Mouse (Mus musculus) kidney, embryonic 14.5 days (tissue): ENCODE data around the gene Nav3. TPM values are rescaled to one million over a fixed set of nuclear protein-coding genes. Genes with fewer than 3 reads are reported as not detected.

ENCODE experiments used
- ATAC-seq: fragments of 200-750 bp; cut with Nextera tagmentation; 2 replicates; pipeline ENCODE4 v1.8.0; 2017; ENCODE audit warnings: moderate number of reproducible peaks, mild to moderate bottlenecking, moderate TSS enrichment, moderate library complexity; ENCODE audit not compliant: low FRiP score, low TSS enrichment
- H3K27ac ChIP-seq: fragments of 300-500 bp; sonication (generic); 2 replicates; pipeline ENCODE4 v1.5.1; 2014; ENCODE audit warnings: low read depth, mild to moderate bottlenecking, low read length, moderate library complexity, mixed read lengths
- H3K27me3 ChIP-seq: fragments of 300-500 bp; sonication (generic); 2 replicates; pipeline ENCODE4 v1.6.1; 2014; ENCODE audit warnings: mild to moderate bottlenecking, low read length; ENCODE audit not compliant: control insufficient read depth, insufficient read depth
- H3K36me3 ChIP-seq: fragments of 300-500 bp; sonication (generic); 2 replicates; pipeline ENCODE4 v1.6.1; 2014; ENCODE audit warnings: low read length, mixed read lengths; ENCODE audit not compliant: control insufficient read depth, insufficient read depth
- H3K4me1 ChIP-seq: fragments of 300-500 bp; sonication (generic); 2 replicates; pipeline ENCODE4 v1.6.1; 2014; ENCODE audit warnings: low read length, mixed read lengths; ENCODE audit not compliant: control insufficient read depth, insufficient read depth
- H3K4me2 ChIP-seq: fragments of 300-500 bp; sonication (generic); replicated peaks from 2 replicates; pipeline ENCODE4 v1.6.1; 2014; ENCODE audit warnings: low read depth, mild to moderate bottlenecking, low read length
- H3K4me3 ChIP-seq: fragments of 300-500 bp; sonication (generic); 2 replicates; pipeline ENCODE4 v1.5.1; 2014; ENCODE audit warnings: mild to moderate bottlenecking, low read length
- H3K9ac ChIP-seq: fragments of 300-500 bp; sonication (generic); 2 replicates; pipeline ENCODE4 v1.6.1; 2014; ENCODE audit warnings: low read depth, mild to moderate bottlenecking, low read length, moderate library complexity
- H3K9me3 ChIP-seq: fragments of 300-500 bp; sonication (generic); 2 replicates; pipeline ENCODE4 v1.6.1; 2016; ENCODE audit warnings: low read length; ENCODE audit not compliant: control insufficient read depth
- WGBS: fragments of 180-500 bp; shearing (Covaris S2); extraction: QIAGEN DNeasy Blood & Tissue Kit; methylation state at CpG from one replicate; pipeline ENCODE4 v1.1.7; 2014; 5-methylcytosine and 5-hydroxymethylcytosine counted together
- polyA plus RNA-seq: library from polyadenylated mRNA; unstranded; fragments of >200 nt; fragmentation: Nextera tagmentation; extraction: Ambion mirVana; gene quantifications from 2 replicates; pipeline ENCODE4 v1.2.1, GENCODE M21; 2014

Gene Nav3
- polyA plus RNA-seq, 1 experiment from 2014 or later: 5.0 TPM

DNA sequence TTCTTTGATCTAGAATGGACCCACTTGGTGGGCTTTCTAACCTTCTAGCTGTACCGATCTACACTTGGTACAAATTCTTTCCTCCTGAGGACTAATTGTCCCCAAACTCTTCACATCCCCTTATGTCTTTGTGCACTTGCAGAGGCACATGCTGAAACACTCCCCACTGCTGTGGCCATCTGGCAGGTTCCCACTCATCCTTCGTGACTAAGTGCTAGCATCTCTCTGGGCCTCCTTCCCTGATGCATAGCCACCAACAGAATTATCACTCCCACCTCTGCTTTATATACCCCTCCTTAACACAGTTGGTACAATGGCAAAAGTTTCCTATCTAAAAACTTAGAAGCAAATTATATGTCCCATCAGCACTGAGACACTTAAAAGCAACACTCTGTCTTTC is 15.6 kb downstream of the Nav3 start:
- no peak overlapping the region for H3K27ac ChIP-seq
- no peak for ATAC-seq
- H3K36me3 ChIP-seq: no peaks in the 10 kb centered on the region
- no peaks in the 10 kb centered on the region for H3K27me3 ChIP-seq
- no peak overlapping the region for H3K9ac ChIP-seq
- no peaks in the 10 kb centered on the region for H3K9me3 ChIP-seq
- WGBS: 90% methylated on average over 2 of the region's 2 CpGs
- H3K4me3 ChIP-seq: no peak overlapping the region
- no peak overlapping the region for H3K4me2 ChIP-seq
- H3K4me1 ChIP-seq: no peaks in the 10 kb centered on the region

DNA sequence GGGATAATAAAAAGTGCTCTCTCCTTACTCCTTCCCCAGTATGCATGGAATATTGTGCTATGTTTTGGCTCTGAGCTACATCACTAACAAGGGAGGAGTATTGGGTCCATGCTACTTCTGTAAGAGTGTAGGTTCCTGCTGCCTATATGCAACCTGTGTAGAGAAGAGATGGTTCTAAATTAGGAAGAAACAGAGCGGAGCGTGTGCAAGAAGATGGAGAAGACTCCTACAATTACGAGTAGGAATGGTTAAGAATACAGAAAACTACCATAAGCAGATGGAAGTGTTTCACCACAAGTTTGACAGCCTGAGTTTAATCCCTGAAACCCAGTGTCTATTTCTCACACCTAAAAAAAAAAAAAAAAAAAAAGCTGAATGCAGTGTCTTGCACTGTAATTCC is 24.9 kb downstream of the Nav3 start:
- H3K4me2 ChIP-seq: no peak overlapping the region
- no peaks in the 10 kb centered on the region for H3K36me3 ChIP-seq
- no peak overlapping the region for H3K4me3 ChIP-seq
- no peak overlapping the region for H3K9ac ChIP-seq
- H3K4me1 ChIP-seq: no peaks in the 10 kb centered on the region
- no peaks in the 10 kb centered on the region for H3K27me3 ChIP-seq
- no peak overlapping the region for H3K27ac ChIP-seq
- no peak for ATAC-seq
- no peaks in the 10 kb centered on the region for H3K9me3 ChIP-seq
- 95% methylated on average over 3 of the region's 3 CpGs for WGBS

DNA sequence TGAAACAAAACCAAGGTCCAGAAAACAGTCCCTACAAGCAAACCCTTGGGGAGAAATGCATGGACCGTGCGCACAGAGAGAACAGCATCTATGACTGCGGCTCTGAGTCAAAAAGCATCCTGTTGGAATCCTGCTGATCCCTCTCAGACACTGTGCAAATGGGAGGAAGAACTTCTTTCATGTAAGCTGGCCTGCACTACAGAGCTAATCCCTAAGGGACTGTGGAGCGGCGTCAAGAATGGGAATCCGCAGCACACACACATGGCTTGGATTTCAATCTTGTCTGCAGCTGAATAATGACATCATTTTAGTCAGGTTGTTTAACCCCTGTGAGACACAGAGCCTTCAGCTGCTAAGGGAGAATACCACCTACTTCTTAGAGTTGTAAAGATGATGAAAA is 26.4 kb downstream of the Nav3 start:
- Histone ChIP-seq H3K9me3 (no peaks in the 10 kb centered on the region), H3K27ac (no peak overlapping the region), H3K9ac (no peak overlapping the region), H3K27me3 (no peaks in the 10 kb centered on the region), H3K4me1 (no peaks in the 10 kb centered on the region), H3K4me2 (no peak overlapping the region), H3K4me3 (no peak overlapping the region), H3K36me3 (no peaks in the 10 kb centered on the region)
- ATAC-seq: no peak
- WGBS: 64% methylated on average over 6 of the region's 6 CpGs

DNA sequence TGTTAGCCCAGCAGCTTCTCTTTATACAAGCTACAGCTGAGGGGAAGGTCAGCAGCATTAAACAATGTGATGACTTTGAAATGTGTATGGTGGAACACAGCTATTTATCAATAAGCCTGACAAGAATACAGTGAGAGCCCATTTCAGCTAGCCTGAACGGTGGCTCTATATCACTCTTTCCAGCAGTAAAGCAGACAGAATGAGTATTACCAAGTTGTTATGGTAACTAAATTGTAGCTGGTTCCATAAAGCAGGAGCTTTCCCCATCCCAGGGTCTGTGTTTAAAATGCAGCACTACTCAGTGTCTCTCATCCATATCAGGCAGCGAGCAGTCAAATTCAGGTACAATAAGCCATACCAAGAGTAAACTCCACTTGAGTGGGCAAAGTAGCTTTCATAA is 27.0 kb downstream of the Nav3 start:
- no peaks in the 10 kb centered on the region for H3K9me3 ChIP-seq
- H3K36me3 ChIP-seq: no peaks in the 10 kb centered on the region
- 75% methylated on average over 2 of the region's 2 CpGs for WGBS
- no peaks in the 10 kb centered on the region for H3K27me3 ChIP-seq
- H3K4me1 ChIP-seq: no peaks in the 10 kb centered on the region
- H3K27ac ChIP-seq: no peak overlapping the region
- no peak overlapping the region for H3K4me3 ChIP-seq
- ATAC-seq: no peak
- no peak overlapping the region for H3K9ac ChIP-seq
- no peak overlapping the region for H3K4me2 ChIP-seq

DNA sequence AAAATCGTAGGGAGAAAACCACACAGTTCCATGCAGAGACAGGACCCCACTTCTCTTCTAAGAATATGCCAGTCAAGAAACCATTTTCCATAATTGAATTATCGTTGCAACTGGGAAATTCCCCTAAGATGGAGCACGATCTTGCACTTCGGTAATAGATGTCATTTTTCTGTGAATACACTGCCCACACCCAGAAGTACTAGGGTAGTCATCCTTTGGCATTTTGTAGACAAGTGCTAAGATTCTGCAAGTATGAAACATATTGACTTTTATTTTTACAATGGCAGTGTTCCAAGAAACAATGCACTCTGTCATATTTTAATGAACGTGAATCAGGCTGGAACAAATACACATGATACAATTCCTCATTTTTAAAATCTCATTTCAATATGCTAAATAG is 34.5 kb downstream of the Nav3 start:
- ATAC-seq: no peak

DNA sequence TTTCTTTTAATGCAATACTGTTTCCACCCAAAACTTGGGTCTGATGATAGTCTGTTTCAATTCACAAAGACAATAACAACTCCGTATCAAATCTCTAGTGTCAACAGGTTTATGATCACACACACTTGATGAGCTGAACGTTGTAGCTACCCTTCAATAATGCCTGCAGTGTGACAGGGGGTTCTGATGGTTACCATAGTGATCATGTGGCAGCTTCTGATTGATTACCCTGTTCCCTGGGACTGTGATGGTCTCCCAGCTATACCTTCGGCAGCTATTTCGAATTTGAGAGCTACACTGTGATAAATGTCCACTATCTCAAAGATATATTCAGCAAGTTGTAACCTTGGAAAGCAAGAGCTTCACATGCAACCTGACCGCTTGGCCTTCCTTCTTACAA is 39.0 kb downstream of the Nav3 start:
- Histone ChIP-seq H3K9me3 (no peaks in the 10 kb centered on the region), H3K4me1 (no peaks in the 10 kb centered on the region), H3K4me2 (no peak overlapping the region), H3K27me3 (no peaks in the 10 kb centered on the region), H3K36me3 (no peaks in the 10 kb centered on the region), H3K9ac (no peak overlapping the region), H3K27ac (no peak overlapping the region), H3K4me3 (no peak overlapping the region)
- WGBS: 71% methylated on average over 5 of the region's 5 CpGs
- ATAC-seq: no peak

More for the DNA sequence above, 34.5 kb downstream of the Nav3 start:
- WGBS: 88% methylated on average over 5 of the region's 5 CpGs
- Histone ChIP-seq H3K36me3 (no peaks in the 10 kb centered on the region), H3K27ac (no peak overlapping the region), H3K4me2 (no peak overlapping the region), H3K9ac (no peak overlapping the region), H3K4me1 (no peaks in the 10 kb centered on the region), H3K9me3 (no peaks in the 10 kb centered on the region), H3K27me3 (no peaks in the 10 kb centered on the region), H3K4me3 (no peak overlapping the region)

DNA sequence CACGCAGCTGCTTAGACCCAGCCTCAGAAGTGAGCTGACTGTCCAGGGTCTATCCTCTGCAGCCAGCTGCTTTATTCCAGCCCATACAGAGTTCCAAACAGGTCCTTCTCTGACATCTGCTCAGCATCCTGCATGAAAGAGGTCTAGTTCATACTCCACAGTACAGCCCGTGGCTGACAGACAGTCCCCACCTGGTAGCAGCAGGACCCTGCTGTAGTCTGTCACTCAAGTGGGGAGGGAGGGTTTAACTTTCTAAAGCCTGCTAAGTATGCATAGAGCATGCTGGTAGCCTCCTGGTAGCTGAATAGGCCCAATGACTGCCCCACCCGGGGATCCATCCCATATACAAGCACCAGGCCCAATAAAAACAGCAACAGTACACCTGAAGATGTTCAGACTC is 40.4 kb downstream of the Nav3 start:
- Histone ChIP-seq H3K9me3 (no peaks in the 10 kb centered on the region), H3K4me1 (no peaks in the 10 kb centered on the region), H3K27ac (no peak overlapping the region), H3K36me3 (no peaks in the 10 kb centered on the region), H3K4me2 (no peak overlapping the region), H3K4me3 (no peak overlapping the region), H3K27me3 (no peaks in the 10 kb centered on the region), H3K9ac (no peak overlapping the region)
- ATAC-seq: no peak
- 46% methylated on average over 3 of the region's 3 CpGs for WGBS

DNA sequence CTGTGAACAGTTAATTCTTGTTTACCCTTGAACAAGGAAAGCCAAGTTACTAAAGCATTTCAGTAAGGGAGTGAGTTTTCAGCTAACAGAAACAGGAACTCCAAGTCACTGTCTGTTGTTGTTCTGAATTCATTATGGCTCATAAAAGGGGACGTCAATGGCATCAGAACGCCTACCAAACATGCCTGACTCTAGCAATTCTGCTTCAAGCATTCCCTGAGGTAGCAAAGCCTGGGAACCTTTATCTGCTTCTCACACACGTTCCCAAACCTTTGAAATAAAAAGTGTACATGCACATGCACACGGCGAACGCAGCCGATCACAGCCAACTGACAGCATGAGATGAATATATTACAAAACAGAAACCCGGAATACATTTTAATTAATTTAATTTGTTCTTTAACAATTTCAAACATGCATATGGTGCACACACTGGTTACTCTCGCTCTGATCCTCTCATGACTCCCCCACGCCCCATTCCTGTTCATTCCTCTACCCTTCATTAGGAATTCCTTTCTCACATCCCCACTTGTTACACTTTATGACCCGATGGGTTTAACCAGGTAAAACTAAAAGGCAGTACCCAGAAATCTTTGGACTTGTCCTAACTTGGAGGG is 42.6 kb downstream of the Nav3 start:
- Histone ChIP-seq H3K9me3 (no peaks in the 10 kb centered on the region), H3K36me3 (no peaks in the 10 kb centered on the region), H3K4me2 (no peak overlapping the region), H3K27me3 (no peaks in the 10 kb centered on the region), H3K9ac (no peak overlapping the region), H3K4me1 (no peaks in the 10 kb centered on the region), H3K4me3 (no peak overlapping the region), H3K27ac (no peak overlapping the region)
- 75% methylated on average over 11 of the region's 11 CpGs for WGBS
- no peak for ATAC-seq

DNA sequence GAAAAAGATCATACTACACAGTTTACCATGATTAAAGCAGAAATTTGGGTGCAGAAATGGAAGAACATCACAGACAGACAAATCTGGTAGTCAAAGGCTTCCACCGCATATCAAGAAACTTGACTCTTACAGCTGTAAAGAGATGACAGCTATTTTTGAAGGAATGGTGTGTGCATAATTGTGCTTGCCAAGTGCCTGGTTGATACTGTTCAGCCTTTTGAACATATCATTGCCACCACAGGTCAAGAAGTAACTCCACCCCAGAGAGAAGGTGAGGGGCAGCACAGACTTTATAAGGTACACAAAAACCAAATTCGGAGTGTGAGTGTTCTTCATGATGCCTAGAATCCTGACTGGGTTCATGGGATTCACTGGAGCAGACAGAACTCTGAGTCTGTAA is 53.1 kb downstream of the Nav3 start:
- Histone ChIP-seq H3K4me3 (no peak overlapping the region), H3K9me3 (no peaks in the 10 kb centered on the region), H3K4me1 (no peaks in the 10 kb centered on the region), H3K9ac (no peak overlapping the region), H3K27ac (no peak overlapping the region), H3K36me3 (no peaks in the 10 kb centered on the region), H3K27me3 (no peaks in the 10 kb centered on the region), H3K4me2 (no peak overlapping the region)
- no peak for ATAC-seq
- WGBS: 89% methylated on average over 2 of the region's 2 CpGs
